Mouse (Mus musculus) liver, adult 2 months (tissue): ENCODE measurements at regions not wholly inside any gene's neighbourhood (a gene's known extent, or its start where the extent isn't known, plus 50 kb on each side); places are given as distances from the start of the nearest gene placed in this dataset.

ENCODE experiments used
- CTCF ChIP-seq: fragments of 200-500 bp; IDR thresholded peaks from 2 replicates; pipeline ENCODE4 v1.5.1; 2011; ENCODE audit warnings: low read depth, low read length, control low read depth
- POLR2A ChIP-seq: fragments of 200-500 bp; IDR thresholded peaks from 2 replicates; pipeline ENCODE4 v1.6.1; 2011; ENCODE audit warnings: low read length, control low read depth; ENCODE audit not compliant: insufficient read depth; ENCODE audit errors: extremely low read depth

DNA sequence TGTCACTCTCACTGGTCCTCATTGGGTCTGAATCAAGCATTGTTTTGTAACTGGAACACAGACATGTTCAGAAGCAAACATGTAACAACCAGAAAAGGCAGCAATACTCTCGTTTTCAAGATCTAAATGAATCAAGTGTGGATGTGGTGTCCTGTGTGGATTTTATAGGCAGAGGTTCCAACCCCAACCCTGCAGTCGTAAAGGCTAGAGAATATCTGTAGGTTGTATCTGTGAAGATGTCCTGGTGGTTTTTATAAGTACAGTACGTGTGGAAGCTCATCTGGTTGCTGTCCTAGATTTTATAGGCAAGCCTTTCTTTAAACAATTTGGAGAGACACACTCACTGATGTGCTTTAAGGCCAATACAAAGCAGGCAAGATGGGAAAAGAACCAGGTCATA lies 518.8 kb upstream of the Atp11b start:
- TF ChIP-seq POLR2A (no peak), CTCF (no peak)
